Mouse (Mus musculus): ENCODE data around the gene Hormad2.

DNA sequence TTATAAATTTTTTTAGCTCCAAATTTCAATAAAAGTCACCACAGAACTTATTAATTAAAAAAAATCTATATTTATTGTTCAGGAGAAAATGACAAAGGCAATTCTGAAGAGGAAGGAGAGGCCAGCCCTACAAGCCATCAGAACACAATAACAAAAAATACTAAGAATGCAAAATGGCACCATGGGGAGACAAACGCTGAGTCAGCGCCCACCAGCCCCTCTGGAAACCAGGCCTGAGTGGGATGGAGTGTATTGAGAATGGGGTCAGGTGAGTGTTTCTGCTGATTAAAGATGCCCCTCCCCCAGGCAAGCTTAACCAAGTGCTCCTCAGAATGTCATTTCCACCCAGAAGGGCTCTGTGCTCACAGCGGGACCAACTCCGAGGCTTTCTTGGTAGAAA, 135.8 kb downstream of the Hormad2 start:
- TF ChIP-seq CTCF (IDR thresholded peaks at IDR 0.05; ENCODE audit: control insufficient read depth, insufficient read depth, insufficient replicate concordance, low read depth, low read length) (no peak), POLR2A (IDR thresholded peaks at IDR 0.05; ENCODE audit: control insufficient read depth, low read depth, low read length) (no peak)

Data from testis, adult 2 months (tissue).